Mouse (Mus musculus) thymus, postnatal 10 days (tissue): Measurements from ENCODE around the gene D430041D05Rik.

Experiments used
- DNase-seq, 2 experiments: peaks; one replicate each; pipeline ENCODE4 v3.0.0; 2021; ENCODE audit warnings: low spot score in 2 of 2

The D430041D05Rik gene

DNA sequence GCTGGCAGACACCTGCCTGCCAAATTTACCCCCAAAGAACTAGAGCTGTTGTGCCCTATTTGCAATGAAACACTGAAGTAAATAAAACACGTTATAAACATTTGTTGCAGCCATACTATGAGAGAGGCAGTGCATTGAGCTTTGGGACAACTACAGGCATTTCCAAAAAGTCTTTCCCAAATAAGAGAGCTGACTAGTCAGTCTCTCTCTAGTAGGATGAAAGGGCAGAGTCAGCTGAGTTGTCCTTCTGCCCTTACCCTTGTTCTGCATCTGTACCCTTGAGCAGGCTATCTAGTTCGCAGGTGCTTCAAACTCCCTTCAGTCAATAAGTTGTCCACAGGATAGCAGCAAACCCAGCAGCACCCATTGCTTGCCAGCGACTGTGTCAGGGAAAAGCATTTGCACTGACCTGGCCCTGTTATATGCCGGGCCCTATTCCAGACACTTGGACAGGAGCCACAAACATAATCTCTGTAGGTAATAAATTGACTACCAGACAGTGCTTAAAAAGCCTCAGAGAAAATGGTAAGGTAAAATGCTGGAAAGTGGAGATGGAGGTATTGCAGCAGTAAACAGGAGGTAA is at the start of gene D430041D05Rik:
Gene D430041D05Rik, minus strand, starts transcription at position 51 of the 583 bp plus-strand sequence.
- no peak for DNase-seq

DNA sequence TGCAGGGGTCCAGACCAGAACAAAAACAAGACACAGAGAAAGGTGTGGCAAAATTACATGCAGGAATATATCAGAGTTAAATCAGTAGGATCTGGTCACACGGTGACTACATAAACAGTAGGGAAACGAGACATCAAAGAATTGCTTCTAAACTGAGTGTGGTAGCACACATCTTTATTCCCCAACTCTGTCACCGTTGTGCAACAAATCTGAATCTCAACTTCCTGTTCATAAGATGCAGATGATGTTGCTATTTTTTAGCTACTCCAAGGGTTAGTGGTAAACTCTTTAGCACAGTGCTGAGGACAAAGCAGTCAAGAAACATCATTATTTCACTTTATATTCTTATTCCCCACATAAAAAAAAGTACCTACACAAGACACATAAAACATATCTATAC is 49.2 kb upstream of the D430041D05Rik start:
- DNase-seq = no peak

DNA sequence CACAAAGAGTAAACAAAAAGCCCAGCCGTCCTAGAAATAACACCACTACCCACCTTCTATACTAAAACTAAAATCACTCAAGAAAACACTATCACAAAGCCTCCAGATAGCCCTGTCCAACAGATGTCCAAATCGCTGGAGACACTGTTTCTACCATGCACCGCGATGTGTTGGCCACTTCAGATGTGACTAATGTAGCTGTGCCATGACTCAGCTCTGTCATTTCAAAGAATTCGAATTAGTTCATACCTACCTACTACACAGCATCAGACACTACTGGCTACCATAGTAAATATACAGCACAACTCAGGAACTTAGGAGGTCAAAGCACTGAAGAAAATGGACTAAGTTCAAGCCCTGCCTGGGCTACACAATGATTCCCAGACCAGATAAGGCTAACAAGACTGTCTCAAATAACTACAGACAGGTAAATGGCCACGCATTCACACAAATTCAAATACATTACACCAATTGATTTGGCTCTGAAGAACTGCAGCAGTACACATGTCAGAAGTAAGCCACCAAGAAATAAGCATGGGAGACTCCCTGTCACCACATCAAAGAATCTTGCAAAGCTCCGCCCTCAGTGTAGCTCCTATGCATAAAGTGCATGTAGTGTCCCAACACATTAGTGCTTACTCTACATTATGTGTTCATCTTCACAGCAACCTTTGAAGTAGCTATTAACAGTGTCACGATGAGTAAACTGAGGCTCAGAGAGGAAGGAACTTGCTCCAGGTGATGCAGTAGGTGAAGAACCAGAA is 47.9 kb upstream of the D430041D05Rik start:
- DNase-seq = peak in 1 of 2 experiments; percentile 14

DNA sequence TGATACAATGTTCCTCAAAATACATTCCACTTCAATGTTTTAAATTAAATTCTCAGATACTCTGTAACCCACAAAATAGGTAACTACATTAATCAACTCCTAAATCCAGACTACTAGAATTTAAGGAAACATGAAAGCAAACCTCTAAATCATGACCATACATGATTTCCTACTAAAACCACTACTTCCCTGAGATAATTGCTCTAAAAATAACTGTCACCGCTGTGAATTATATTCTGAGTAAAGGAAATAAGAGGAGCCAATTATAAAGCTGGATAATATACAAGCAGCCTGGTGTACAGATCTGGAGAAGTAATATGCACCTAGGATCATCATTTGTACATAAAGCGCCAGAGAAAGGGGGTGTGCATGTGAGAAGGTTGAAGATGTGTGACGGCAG is 46.3 kb upstream of the D430041D05Rik start:
- DNase-seq = no peak

DNA sequence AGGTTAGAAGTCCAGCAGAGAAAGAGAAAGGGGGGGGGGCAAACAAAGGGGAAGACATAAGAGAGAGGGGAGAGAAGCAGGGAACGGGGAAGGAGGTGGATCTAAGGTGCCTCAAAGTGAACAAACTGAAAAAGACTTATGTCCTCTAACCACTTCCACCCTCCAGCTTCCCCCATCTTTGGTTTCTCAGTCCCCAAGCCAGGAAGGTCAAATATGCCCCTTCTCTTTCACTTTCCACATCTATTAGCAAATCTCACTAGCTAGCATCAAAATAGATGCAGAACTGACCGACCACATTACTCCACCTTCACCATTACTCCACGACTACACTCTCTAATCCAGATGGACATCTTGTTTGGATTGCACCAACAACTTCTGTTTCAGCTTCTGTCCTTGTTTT is 39.9 kb upstream of the D430041D05Rik start:
- no peak for DNase-seq

DNA sequence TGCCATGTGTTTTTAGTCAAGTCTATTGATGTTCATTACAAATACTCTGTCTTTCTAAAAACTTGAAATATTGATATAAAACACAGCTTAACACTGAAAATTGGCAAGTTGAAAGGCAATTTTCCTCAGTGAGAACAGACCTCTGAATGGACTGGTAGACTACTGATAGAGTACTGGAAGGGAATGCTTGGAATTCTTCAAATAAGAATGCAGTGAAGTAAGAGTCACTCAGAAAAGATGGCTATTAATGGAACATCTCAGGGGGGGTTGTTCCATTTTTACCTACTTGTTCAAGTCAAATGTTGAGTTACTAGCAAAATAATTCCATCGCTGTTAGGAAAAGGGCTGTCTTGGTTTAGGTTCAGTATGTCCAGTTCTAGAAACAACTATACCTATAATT is 38.4 kb upstream of the D430041D05Rik start:
- DNase-seq = no peak

DNA sequence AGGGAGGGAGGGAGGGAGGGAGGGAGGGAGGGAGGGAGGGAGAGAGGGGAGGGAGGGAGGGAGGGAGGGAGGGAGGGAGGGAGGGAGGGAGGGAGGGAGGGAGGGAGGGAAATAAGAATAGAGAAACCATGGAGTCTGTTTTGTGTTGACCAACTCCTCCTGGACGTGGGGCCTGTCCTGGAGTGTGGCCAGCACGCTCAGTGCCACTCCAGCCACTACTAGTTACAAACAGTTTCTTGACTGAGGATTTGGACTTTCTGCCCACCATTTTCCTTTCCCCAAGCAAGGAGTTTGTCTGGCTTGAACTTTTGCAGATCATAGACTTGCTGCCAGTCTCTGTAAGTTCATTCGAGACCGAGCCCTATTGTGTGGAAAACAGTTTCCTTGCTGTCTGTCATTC is 37.4 kb upstream of the D430041D05Rik start:
- no peak for DNase-seq

DNA sequence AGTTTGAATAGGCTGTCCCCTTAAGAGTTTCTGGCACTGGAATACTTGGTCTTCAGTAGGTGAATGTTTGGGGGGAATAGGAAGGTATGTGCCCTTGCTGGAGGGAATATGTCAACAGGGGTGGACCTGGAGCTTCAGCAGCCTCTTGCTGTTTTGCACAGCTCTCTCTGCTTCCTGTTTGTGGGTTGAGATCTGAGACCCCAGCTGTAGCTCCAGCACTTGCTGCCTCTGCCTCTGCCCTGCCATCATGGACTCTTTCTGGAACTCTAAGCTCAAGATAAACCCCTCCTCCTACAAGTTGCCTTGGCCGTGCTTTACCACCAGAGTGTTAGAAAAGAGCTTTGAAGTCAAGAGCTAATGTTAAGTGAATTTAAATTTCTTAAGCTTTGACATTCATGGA is 35.2 kb upstream of the D430041D05Rik start:
- peak; percentile 38 to 44 for DNase-seq

DNA sequence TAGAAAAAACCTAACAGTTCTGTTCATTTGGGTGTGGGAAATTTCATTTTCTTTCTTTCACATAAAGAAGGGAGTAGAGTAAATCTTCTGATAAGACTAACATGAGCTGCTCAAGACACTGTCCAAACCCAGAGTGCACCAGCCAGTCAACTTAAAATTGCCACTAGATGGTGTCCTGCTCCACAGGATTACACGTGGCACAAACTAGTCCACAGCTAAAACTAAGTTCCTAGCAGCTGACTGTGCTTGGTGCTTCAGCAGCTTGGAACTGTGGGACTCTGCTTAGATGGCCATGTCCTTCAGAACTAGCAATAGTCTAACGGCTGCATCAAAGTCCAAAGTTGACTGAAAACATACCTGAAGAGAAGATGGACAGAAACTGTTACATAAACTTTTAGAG is 34.0 kb upstream of the D430041D05Rik start:
- peak; percentile 50 to 65 for DNase-seq

DNA sequence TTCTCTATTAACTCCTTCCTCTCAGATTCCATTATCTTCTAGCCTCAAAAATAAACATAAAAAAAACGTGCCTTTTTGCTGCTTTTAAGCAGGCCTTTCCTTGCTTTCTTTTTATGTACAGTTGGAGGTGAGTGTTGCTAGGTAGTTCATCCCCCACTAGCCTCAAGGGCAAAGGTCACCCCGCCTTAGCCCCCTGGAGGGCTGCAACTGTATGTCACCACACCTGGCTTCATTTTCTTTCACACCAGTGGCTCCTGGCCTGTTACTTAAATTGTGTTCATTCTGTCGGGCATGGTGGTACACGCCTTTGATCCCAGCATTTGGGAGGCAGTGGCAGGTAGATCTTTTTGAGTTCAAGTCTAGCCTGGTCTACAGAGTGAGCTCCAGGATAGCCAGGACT is 31.5 kb upstream of the D430041D05Rik start:
- DNase-seq = no peak

DNA sequence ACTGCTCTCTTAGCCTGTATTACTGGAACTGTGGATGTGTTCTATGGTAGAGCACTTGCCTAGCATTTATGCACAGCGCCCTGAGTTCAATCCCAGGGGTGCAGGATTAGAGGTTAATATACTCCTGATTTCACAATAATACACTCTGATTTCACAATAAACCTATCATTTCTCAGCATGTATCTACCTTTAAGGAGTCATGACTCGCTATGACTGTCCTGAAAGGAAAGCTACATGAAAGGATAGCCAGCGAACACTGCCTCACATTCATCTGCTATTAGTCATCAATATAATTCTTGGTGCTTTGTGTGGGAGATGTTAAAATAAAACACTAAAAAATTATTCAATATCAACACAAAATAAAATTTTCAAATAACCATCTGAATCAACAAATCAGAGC is 25.4 kb upstream of the D430041D05Rik start:
- DNase-seq = no peak

DNA sequence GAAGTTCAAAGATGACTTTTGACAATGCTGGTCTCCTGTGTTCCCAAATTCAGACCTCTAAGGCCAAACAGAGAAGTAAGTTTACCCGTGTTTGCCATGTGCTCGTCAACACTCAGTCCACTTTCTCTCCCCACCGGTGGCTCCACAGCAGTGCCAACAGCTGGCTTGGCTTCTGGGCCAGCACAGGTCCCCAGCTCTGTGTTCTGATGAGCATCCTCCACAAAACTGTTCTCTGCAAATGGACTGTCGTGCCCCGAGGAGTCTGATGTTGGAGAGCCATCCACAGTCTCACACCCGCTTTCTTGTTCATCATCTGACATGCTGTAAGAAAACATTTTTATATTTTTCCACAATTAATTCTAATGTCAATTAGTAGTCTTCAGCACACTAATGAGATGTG is 20.3 kb upstream of the D430041D05Rik start:
- no peak for DNase-seq

DNA sequence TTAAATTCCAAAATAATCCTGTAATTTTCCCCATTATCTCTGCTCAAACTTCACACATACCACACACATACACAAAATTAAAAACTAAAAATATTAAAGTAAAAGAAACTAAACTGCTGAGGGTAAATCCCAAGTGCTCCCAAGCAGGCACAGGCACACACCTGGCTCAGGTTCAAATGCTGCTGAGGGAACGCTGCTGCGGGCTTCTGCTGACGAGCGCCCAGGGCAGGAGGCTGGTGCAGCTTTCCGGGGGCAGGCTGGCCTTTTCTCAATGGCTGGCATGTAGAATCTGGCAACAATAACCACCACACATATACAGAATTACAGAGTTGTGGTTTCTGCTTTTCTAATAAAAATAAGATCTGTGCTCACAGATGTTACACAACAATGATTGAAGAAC is 19.8 kb upstream of the D430041D05Rik start:
- DNase-seq = no peak

DNA sequence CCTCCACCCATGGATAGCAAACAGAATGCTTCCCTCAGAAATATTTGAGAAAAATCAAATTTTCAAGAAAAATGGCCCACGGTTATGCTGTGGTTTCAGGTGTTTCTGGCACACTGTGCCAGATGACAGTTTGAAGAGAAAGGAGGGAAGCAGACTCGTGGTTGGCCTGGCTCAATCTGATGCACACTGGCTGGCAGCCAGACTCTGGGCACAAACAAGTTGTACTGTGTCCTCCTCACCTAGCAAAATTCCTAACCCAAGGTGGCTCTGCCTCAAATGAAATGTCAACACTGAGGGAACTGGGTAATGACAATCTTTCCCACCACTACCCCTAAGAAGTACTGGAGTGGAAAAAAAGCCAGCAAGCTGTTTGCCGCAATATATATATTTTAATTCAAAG is 15.3 kb upstream of the D430041D05Rik start:
- no peak for DNase-seq

DNA sequence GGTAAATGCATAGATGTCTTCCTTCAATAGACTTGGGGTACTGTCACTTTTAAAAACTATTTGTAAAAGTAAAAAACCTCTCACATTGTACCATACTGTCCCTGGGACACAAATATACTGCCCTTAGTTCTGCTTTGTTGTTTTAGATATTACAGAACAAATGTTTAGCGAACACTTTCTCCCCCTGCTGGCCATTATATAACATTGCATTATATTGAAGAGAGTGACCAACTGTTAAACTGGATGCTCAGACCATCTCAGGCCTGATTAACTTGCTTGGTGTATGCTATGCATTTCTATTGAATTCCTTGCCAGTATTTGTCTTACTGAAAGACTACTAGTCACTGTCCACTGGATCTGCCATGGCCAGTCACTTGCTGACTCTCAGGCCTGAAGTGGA is 11.4 kb upstream of the D430041D05Rik start:
- DNase-seq = no peak

DNA sequence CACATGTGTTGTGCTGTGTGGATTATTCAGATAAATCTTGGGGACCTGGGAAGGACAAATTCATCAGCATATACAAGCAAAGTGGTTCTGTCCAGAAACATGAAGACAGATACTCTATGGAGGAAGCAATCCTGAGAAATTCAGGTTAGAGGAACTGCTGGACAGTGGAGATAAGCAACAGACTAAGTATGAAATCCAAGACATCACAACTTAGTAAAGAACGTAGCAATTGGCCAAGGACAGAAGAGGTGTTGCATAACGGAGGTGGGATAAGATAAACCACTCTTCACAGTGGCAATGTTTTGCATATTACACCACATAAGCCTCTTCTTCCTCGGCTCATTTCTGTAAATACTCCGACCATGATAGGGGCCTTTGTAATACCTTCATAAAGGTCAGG is 10.0 kb upstream of the D430041D05Rik start:
- no peak for DNase-seq

DNA sequence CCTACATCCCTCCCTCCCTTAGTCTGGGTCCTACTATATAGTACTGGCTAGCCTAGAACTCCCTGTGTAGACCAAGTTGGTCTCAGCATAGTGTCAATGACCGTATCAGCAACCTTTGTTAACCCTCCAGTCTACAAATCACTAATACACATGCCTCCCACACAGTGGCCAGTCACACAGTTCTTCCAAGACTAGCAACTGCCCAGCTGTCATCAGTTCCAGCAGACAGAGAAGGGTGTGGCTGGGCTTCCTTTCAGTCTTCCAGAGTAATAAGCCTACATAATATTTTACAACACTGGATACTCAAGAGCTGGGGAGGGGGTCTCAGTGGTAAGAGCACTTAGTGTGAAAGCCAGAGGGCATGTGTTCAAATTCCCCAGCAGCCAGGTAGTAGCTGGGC is 9.2 kb upstream of the D430041D05Rik start:
- no peak for DNase-seq

DNA sequence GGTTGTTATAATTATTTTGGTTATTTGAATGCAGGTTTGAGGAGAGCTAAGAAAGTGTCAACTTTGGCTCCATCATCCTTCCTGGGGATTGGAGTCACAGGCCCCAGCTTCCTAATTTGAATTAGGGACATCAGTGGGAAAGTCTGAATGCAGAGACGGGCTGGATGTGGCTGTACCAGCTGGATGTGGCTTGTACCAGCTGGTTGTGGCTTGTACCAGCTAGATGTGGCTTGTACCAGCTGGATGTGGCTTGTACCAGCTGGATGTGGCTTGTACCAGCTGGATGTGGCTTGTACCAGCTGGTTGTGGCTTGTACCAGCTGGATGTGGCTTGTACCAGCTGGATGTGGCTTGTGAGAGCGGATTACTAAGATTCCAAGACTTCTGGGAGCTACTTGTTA is 8.6 kb upstream of the D430041D05Rik start:
- DNase-seq = no peak

DNA sequence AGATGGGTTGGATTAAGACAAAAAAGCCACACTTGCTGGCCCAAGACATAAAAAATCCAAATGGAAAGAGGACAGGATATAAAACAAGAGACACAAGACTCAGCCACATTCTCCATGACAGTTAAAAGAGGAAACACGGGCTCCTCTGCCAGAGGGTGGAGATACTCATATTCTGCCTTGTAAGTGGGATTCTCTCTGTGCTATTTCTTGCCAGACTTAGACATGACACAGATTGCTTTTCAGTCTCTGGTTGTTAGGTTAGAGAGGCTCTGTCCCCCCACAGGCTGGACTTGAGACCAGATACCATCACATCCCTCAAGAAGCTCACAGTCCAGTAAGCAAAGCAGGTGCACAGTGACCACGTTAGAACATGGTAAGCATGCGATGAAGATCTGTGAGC is 2.2 kb upstream of the D430041D05Rik start:
- DNase-seq = no peak

DNA sequence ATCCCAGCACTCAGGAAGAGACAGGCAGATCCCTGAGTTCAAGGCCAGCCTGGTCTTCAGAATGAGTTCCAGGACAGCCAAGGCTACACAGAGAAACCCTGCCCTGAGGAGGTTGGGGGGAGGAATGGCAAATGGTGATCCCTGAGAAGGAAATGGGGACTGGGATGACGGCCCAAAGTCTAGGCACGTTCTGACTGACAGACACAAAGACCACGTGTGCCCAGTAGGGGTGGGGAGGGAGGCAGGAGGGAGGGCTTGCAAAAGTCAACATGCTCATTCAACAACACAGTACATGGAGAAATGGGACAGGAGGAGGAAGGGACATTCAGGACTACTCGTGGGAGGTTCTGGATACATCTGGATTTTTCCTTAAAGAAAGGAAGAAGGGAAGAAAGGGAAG is 1.7 kb upstream of the D430041D05Rik start:
- no peak for DNase-seq

DNA sequence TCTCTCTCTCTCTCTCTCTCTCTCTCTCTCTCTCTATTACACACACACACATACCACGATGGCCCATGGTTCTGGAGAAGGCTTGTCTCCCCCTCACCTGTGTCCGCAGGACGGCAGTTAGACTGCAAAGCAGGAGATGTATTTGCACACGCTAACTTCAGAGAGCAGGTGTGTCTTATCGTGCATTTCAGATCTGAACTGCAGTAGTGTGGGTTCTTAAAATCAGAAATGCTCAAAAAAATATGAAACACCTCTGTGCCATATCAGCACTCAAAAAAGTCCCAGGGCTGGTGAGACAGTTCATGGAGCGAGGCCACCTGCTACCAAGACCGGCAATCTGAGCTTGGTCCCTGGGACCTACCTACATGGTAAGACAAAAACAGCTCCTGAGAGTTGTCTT is 993 bp upstream of the D430041D05Rik start:
- peak in 1 of 2 experiments; percentile 53 for DNase-seq

DNA sequence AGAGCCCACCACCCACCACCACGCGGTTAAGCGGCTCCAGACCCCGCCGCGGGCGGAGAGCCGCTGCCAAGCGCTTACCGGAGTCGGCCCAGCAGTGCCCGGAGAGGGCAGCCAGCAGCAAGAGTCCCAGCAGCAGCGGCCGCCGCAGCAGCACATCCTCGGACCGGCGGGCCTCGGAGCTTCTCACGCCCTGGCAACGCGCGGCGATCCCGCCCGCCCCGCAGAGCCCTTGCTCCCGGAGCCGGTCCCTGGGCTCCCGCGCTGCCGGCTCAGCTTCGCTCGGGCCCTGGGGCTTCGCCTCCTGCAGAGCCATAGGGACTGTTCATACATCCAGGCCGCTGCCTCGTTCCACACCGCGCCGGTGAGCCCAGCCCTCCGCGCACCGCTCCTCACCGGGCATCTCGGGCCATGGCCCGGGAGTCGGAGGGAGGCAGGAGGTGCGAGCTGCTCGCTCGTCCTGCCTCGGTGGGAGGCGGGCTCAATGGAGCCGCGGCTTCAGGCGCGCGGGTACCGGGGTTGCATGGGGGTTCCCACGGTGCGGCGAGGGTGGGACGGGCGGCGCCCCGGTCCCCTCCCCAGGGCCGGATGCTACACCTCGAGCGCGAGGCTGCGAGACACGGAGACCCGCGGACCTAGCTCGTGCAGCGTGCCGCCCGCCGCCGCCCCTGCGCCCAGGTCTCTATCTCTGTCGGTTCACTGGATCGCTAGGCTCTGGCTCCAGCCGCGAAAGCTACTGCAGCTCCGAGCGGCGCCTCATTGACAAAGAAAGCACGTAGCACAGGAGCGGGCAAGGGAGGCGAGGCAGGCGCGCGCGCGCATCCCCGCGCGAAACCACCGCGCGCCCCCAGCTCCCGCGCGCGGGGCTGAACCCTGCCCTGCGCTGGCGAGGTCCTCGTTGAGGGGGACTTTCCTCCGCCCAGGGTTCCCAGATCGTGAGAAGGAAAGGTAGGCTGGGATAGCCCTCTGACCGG is 677 bp downstream of the D430041D05Rik start:
- DNase-seq = peak; percentile 49 to 62
